Mouse (Mus musculus): ENCODE results near the gene Amhr2.

- TF ChIP-seq CTCF (conservative IDR thresholded peaks at IDR 0.05; ENCODE audit: insufficient read depth, insufficient read length, low read depth, low read length): no peak
- TF ChIP-seq POLR2A (IDR thresholded peaks at IDR 0.05; ENCODE audit: low read depth, low read length): no peak
These were observed 44.6 kb upstream of the Amhr2 start for GRCm38 (mm10) chr15:102400476-102401045.

Measured in kidney, adult 2 months (tissue).